Mouse (Mus musculus) macrophage (primary cell): ENCODE data around the gene Batf2. TPM values are rescaled to one million over a fixed set of nuclear protein-coding genes. Genes with fewer than 3 reads are reported as not detected.

Experiments used
- polyA plus RNA-seq: library from polyadenylated mRNA; stranded (reverse); fragments of 250-400 nt; gene quantifications from 3 replicates; pipeline ENCODE4 v1.2.4, GENCODE M21; 2018; ENCODE audit warnings: inconsistent platforms

Gene Batf2
- polyA plus RNA-seq, 1 experiment from 2014 or later: 5.7 TPM

Other genes starting within 250 kb of the Batf2 start
- 0.16 to 0.59 TPM (median 0.16 TPM) in 3 replicates for gene Tigd3, start 246.8 kb upstream of the Batf2 start, polyA plus RNA-seq
- 53.9 to 215 TPM (median 57.4 TPM) in 3 replicates for gene Dpf2, start 228.0 kb upstream of the Batf2 start, polyA plus RNA-seq
- 1.2 to 3.4 TPM (median 1.7 TPM) in 3 replicates for gene Cdc42ep2, start 216.2 kb upstream of the Batf2 start, polyA plus RNA-seq
- gene Pola2, start 176.8 kb upstream of the Batf2 start, polyA plus RNA-seq: 14.2 to 24.9 TPM (median 20.1 TPM) in 3 replicates
- not detected in 3 replicates for gene Slc22a20, start 154.8 kb upstream of the Batf2 start, polyA plus RNA-seq
- gene Capn1, start 125.1 kb upstream of the Batf2 start, polyA plus RNA-seq: 49.5 to 59.9 TPM (median 56.3 TPM) in 3 replicates
- 32.9 to 40.2 TPM (median 33.2 TPM) in 3 replicates for gene Syvn1, start 94.4 kb upstream of the Batf2 start, polyA plus RNA-seq
- 21.9 to 37.4 TPM (median 33.3 TPM) in 3 replicates for gene Mrpl49, start 83.2 kb upstream of the Batf2 start, polyA plus RNA-seq
- gene Fau, start 83.1 kb upstream of the Batf2 start, polyA plus RNA-seq: 767 to 1,640 TPM (median 1,335 TPM) in 3 replicates
- 4.0 to 21.8 TPM (median 18.1 TPM) in 3 replicates for gene Znhit2, start 79.8 kb upstream of the Batf2 start, polyA plus RNA-seq
- 4.6 to 21.1 TPM (median 17.5 TPM) in 3 replicates for gene Tm7sf2, start 72.6 kb upstream of the Batf2 start, polyA plus RNA-seq
- gene Vps51, start 63.8 kb upstream of the Batf2 start, polyA plus RNA-seq: 20.2 to 48.8 TPM (median 37.7 TPM) in 3 replicates
- not detected in 3 replicates for gene Tmem262, start 61.0 kb upstream of the Batf2 start, polyA plus RNA-seq
- gene Gm28374, start 58.7 kb upstream of the Batf2 start, polyA plus RNA-seq: 0.26 TPM in 1 of 3 replicates, not detected in the others
- gene Zfpl1, start 56.0 kb upstream of the Batf2 start, polyA plus RNA-seq: 28.7 to 39.1 TPM (median 33.7 TPM) in 3 replicates
- 1.4 to 7.1 TPM (median 2.5 TPM) in 3 replicates for gene Cdca5, start 56.0 kb upstream of the Batf2 start, polyA plus RNA-seq
- 0.29 TPM in 1 of 3 replicates, not detected in the others for gene AC131692.1, start 46.6 kb upstream of the Batf2 start, polyA plus RNA-seq
- gene Naaladl1, start 35.2 kb upstream of the Batf2 start, polyA plus RNA-seq: not detected in 3 replicates
- gene Sac3d1, start 22.3 kb upstream of the Batf2 start, polyA plus RNA-seq: 1.4 to 11.0 TPM (median 6.6 TPM) in 3 replicates
- 28.8 to 41.8 TPM (median 33.8 TPM) in 3 replicates for gene Snx15, start 12.7 kb upstream of the Batf2 start, polyA plus RNA-seq
- gene Arl2, start 565 bp downstream of the Batf2 start, polyA plus RNA-seq: 24.6 to 32.9 TPM (median 27.4 TPM) in 3 replicates
- gene Majin, start 43.4 kb downstream of the Batf2 start, polyA plus RNA-seq: 0.11 TPM in 1 of 3 replicates, not detected in the others
- gene Gpha2, start 85.4 kb downstream of the Batf2 start, polyA plus RNA-seq: not detected in 3 replicates
- 11.2 to 16.0 TPM (median 14.6 TPM) in 3 replicates for gene Ppp2r5b, start 94.9 kb downstream of the Batf2 start, polyA plus RNA-seq
- 8.9 to 17.0 TPM (median 9.9 TPM) in 3 replicates for gene Atg2a, start 100.7 kb downstream of the Batf2 start, polyA plus RNA-seq
- 42.9 to 146 TPM (median 81.6 TPM) in 3 replicates for gene Ehd1, start 135.7 kb downstream of the Batf2 start, polyA plus RNA-seq
- 1.3 to 3.5 TPM (median 2.8 TPM) in 3 replicates for gene Cdc42bpg, start 165.5 kb downstream of the Batf2 start, polyA plus RNA-seq
- 16.4 to 22.0 TPM (median 21.4 TPM) in 3 replicates for gene Men1, start 194.0 kb downstream of the Batf2 start, polyA plus RNA-seq
- 6.8 to 15.8 TPM (median 8.5 TPM) in 3 replicates for gene Map4k2, start 200.2 kb downstream of the Batf2 start, polyA plus RNA-seq
- gene Sf1, start 222.7 kb downstream of the Batf2 start, polyA plus RNA-seq: 95.2 to 156 TPM (median 120 TPM) in 3 replicates
- gene Pygm, start 243.4 kb downstream of the Batf2 start, polyA plus RNA-seq: 0.21 to 0.59 TPM (median 0.39 TPM) in 3 replicates